Mouse (Mus musculus): Measurements from ENCODE around the gene Ergic2. TPM values are rescaled to one million over a fixed set of nuclear protein-coding genes. Genes with fewer than 3 reads are reported as not detected.

Ergic2 gene
- polyA plus RNA-seq (2012; rRNA removed; ENCODE audit: low replicate concordance), result 5.9 and 13.9 TPM in 2 replicates

GRCm38 (mm10) chr6:148211897-148212680 lies at the start of gene Ergic2:
TSS of gene Ergic2 (minus strand) at chr6:148212374.

Other genes with a start within 250 kb of the Ergic2 start
- 5.7 and 10.2 TPM in 2 replicates for gene Far2, start 165.1 kb downstream of the Ergic2 start, polyA plus RNA-seq (2012; rRNA removed; ENCODE audit: low replicate concordance)
- gene Tmtc1, start 232.0 kb upstream of the Ergic2 start, polyA plus RNA-seq (2012; rRNA removed; ENCODE audit: low replicate concordance), result 2.0 and 3.1 TPM in 2 replicates